Mouse (Mus musculus) frontal cortex, postnatal 25 days (tissue): Measurements from ENCODE around the gene Bmpr1a.

Source experiments
- DNase-seq, 2 experiments: peaks; one replicate each; pipeline ENCODE4 v3.0.0; 2022; ENCODE audit warnings: low spot score in 2 of 2

Bmpr1a gene

DNA sequence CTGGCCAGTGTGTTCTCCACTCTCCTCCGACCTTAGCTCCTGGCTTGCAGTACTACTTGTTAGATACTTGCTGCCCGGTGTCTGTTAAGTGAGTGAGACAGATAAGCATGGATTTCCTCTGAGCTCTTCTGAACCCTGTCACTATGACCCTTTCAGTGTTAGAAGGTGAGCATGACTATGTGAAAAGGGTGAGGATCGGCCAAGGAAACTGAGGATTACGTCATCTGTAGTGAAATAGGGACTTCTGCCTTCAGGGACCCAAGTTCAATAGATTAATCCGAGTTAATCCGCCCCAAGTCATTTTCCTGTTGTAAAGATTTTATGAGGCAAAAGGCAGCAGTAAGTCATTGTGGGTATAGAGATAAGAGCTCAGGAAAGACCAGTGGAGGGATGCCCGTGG is 2.2 kb upstream of the Bmpr1a start:
- no peak for DNase-seq

DNA sequence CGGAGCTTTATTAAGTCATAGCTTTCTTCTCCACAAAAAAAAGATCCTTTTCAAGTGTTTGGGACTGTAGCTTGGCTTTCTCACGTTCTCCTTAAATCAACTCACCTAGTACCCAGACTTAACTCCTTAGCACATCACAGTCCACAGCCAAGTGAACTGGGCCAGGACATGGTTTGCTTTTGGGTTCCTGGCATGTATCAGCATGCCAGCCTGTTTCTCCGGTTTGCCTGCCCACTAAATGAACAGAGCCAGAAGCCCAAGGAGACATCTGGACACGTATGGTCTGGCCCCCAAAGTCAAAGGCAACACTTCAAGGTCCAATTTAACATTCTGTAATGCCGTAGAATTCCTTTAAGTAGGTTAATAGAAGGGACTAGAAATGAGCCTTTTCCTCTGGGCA is 1.2 kb upstream of the Bmpr1a start:
- no peak for DNase-seq

DNA sequence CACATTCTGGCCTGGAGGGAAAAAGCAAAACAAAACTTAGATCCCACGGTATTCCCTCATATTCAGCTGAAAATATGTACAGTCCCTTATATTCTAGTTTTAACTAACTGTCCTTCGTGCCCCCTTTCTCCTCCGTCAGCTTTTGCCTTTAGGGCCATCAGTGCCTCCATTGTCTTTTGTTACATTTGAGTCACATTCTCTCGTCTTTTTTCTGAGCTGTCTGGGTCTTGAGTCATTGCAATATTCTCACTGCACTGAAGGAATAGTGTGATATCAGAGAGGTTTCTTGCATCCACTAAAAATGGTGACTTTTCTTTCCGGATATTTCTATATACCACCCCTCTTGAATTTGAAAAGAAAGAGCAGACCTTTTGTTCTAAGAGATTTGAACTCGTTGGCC is 618 bp upstream of the Bmpr1a start:
- DNase-seq: no peak

DNA sequence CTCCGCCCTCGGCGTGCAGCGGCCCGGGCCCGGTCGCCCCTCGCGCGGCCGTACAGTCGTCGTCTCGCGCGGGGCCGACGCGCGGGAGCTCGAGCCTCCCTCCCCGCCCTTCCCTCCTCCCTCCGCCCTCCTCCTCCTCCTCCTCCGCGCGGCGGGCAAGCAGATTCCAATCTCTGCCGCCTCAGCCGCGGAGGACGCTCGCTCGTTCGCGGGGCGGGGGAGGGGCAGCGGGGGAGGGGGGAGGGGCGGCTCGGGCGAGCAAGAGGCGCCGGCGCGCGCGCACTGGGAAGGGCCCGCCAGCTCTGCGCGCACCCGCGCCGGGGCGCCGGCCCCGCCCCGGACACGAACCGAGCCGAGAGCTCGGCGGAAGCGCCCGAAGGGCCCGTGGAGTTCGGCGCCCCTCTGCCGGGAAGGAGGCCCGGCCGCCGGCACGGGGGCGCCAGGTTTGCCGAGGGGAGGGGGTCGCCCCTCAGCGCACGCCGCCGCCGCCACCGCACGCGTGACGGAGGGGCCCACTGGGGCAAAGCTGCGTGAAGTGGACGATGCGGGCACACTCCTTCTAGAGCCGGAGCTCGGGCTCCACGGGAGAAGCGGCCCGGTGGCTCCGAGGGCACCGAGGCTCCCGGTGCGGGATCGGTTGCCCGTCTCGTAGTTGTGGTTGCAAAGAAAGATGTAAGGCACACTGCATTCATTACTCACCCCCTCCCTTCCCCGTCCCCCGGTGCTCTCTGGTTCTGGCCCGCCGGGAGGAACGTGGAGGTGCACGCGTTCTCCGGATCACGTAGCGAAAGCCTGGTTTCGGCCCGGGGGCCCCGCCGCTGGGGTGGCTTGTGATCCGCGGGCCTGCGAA is 441 bp downstream of the Bmpr1a start:
- DNase-seq: peak; percentile 71 to 76

DNA sequence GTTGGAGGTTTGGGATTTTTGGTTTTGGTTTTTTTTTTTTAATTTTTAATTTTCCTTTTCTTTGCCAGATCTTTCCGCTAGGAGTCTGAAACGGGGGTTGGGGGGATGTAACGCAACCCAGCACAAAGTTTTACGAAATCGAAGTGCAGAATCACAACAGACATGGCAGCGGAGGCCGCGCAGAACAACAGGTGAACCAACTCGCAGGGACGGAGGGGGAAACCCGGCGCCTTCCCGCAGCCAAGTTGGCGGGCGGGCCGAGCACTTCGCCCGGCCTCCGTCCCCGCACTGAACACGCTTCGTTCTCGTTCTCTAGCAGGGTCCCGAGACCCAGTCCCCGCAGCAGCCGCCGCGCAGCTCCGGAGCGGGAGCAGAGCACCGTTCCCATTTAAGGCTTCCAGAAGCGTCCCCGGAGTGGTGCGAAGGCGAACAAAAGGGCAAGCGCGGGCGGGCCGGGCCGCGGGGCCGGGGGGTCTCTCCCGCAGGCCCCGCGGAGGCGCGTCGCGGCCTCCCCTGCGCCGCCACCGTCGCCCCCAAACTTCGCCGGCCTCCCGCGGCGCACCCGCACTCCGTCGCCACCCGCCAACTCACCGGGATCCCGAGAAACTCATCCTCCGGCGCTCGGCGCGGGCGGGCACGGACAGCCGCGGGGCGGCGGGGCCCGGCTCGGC is 1.2 kb downstream of the Bmpr1a start:
- DNase-seq: peak; percentile 17 to 35

DNA sequence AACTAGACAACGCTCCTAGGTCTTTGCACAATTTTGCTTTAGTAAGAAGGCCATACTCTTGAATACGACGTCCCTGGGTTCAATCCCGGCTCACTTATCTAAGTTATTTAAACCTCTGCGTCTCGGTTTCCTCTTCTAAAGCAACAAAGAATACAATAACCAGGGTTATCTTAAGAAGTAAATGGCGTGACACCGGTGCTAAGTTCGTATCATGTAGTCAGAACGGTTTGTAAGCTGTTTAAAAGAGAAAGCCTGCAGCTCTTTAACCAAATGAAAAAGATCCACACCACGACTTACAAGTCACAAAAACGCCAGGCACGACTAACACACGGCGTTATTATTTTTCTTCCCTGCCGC is 1.7 kb downstream of the Bmpr1a start:
- no peak for DNase-seq

DNA sequence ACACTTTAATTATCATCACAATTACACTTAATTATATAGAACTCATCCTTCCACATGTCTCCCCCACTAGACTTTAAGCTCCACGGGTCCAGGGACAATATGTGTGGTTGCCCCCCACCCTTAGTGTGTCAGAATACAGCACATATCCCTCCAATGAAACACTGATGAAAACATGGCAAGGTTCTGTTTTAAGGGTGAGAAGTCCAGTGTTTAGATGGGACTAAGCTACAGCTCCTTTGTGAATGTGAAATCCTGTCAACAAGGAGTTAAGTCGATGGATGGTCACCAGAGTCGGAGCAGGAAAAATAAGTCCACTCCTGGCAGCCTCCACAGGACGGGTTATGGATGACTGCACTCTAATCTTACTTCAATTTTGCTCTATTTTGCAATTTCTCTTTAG is 2.8 kb downstream of the Bmpr1a start:
- no peak for DNase-seq

DNA sequence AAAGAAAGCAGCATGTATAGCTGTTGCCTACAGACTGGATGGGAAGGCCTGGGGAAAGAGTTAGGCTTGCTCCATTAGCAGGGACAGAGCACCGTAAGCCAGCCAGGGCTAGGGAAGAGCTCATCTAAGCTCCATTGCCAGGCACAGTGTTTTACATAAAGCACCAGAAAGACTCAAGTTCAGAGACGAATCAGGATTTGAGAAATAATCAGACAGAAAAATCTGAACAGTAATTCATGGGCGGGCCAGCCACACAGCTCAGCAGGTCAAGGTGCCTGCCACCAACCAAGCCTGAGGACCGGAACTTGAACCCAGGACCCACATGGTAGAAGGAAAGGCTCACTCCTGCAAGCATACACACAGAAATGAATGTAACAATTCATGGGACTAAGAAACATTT is 3.5 kb downstream of the Bmpr1a start:
- no peak for DNase-seq

DNA sequence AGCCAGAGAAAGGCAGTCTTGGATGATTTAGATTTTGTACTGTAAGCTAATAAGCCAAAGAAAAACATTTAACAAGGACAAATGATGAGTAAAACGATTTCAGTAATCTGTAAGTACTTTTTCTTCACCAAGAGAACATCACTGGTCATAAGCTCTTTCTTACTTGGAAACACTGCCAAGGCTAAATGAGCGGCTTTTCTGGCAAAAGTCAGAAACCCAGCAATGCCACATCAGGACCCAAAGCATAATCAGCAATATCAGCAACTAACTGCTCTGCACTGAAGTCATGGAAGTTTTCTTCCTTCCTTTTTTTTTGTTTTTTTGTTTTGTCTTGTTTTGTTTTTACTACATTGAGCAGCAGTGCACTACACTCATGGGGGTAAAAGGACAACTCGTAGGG is 5.8 kb downstream of the Bmpr1a start:
- DNase-seq: no peak

DNA sequence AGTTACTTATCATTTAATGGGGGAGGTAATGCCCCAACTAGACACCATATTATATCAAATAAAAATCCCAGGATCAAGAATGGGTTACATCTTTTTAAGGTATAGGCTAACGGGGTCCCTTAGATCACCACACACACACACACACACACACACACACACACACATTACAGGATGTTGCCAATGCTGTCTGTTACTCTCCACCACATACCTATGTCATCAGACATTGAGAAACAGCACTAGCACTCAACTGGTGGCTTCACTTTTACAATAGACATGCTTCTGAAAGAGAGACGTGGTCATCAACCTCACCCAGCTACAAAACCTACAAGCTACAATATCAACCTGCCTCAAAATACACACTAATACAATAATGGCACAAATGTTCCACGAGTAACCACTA is 9.5 kb downstream of the Bmpr1a start:
- DNase-seq: no peak

DNA sequence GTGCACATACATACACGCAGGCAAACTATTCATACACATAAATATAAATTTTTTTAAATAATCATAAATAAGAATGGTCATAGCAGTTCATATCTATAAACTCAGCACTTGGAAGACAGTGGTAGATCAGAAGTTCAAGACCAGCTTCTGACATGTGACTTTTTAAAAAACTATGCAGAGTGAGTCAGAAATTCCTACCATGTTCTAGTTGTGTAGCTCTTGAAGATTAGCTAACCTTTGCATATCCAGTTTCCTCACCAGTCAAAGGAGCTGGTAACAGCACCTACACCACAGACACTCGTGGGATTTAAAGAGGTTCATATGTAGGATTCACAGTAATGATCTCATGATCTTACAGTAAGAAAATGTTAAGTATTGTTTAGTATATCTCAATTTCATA is 10.5 kb downstream of the Bmpr1a start:
- DNase-seq: no peak

DNA sequence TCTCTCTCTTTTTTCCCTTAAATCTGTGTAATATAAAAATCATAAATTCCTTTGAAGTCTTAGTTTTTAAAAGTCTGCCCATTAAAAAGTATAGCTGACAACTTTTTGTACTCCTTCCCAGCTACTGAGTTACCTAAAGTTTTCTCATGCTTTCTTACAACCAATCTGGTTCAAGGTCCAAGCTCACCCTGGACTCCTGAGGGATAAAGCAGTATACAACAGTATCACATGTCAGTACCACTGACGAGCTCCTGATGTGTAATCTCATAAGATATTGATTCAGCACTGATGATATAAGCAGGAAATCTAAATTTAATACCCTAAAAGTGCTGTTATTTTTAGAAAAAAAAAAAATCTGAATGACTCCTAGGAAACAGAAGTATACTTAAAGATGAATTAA is 12.2 kb downstream of the Bmpr1a start:
- DNase-seq: no peak

DNA sequence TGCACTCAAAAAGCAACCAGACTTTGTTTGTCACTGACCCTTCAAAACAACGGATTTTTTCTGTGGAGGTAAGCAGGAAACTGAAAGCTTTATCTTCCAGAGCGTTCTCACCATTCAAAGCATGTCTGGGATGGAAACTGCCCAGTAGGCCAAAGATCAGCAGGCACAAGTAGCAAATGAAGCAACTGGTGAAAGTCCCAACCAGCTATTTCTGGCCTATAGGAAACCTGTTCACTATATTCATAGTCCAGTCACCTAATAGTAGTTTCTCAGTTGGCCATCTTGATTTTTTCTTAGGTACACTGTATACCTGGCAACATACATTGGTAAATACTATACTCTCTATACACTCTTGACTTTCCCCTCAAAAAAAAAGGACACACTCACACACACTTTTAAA is 13.2 kb downstream of the Bmpr1a start:
- no peak for DNase-seq

DNA sequence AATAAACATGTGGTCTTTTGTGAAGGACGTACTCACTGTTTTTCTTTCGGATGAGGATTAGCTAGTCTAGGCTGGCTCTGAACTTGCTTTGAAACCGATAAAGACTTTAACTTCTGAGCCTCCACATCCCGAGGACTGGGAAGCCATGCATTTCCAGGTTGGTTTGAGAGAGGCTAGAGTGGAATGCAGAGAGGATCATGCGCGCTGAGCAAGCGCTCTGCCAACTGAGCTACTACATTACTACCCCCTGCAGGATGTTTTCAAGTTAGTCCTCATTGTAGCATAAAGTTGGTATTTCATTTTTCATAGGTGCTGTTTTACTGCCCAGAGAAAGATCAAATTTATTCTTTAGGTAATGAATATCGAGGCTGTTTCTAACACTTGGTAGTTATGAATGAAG is 17.0 kb downstream of the Bmpr1a start:
- no peak for DNase-seq

DNA sequence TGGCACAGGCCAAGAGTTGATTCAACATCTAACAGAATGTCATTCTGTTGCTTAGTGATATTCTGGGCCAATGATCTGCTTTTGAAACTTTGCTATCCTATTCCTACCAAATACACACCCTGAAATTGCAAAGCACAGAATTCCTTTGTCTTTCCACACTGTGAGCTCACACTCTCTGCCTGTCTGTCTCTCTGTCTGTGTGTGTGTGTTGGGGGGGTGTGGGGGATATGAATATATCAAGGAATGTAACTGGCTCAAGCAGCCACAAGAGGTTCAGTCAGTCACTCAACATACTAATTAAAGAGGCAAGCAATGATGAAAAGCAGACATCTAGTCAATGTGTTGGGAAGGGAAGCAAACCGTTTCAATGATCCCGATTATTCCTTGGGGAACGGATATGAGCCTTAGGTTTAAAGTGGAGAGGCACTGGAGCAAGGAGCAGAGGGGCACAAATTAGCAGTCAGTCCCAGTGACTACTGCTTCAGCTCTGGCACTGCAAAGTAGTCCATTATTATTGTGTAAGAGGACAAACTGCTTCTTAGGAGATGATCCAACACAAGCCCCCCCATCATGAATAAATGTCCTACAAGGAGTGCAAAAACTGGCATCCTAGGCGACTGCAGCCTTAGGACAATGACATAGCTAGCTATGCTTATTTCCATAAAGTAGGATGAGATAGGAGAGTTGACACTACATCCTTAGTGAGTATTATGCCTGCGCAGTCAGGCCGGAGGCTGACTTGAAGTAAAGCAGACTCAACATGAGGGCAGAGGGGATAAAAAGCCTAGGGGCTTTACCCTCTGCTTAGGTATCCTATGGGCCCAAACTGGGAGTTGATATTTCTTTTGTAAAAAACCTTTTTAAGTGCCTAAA is 19.4 kb downstream of the Bmpr1a start:
- no peak for DNase-seq

DNA sequence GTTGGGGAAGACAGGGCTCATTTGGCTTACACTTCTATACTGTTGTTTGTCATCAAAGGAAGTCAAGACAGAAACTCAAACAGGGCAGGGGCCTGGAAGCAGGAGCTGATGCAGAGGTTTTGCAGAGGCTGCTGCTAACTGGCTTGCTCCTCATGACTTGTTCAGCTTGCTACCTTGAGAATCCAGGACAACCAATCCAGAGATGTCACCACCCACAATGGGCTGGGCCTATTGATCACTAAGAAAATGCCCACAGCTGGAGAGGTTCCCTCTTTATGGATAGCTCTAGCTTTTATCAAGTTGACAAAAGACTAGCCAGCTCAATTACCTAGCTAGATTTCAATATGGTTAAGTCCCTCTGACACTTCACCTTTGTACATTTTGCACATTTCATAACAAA is 31.6 kb downstream of the Bmpr1a start:
- DNase-seq: no peak

DNA sequence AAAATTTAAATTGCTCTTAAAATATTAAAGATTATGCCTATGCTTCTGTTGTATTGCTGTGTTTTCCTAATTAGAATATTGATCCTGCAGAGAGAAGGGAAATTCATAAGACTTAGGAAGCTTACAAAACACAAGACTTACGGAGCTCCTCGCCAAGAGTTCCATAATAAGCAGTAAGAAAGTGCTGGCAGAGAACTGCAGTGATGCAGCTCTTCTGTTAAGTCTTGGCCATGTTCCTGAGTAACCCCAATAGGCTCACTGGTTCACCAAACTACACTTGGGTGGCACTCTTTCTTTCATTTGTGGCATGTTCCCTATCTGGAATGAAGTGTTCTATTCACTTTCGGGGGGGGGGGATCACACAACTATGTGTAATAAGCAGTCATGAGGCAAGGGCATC is 36.9 kb downstream of the Bmpr1a start:
- DNase-seq: no peak

DNA sequence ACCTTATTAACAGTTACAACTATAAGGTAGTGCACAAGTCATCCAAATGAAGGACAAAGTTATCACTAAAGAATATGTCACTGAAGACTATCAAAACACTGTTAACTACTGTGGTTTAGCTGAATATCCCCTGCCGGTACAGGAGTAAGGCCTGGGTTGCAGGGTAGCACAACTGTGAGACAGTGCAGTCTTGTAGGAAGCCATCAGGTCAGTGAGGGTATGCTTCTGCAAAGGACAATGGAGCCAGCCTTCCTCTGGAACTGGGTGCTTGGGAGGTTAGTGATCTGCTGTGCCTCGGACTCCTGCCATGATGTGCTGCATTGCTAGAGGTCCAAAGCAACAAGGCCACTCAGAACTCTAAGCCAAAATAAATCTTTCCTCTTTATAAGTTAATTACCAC is 43.8 kb downstream of the Bmpr1a start:
- DNase-seq: no peak

DNA sequence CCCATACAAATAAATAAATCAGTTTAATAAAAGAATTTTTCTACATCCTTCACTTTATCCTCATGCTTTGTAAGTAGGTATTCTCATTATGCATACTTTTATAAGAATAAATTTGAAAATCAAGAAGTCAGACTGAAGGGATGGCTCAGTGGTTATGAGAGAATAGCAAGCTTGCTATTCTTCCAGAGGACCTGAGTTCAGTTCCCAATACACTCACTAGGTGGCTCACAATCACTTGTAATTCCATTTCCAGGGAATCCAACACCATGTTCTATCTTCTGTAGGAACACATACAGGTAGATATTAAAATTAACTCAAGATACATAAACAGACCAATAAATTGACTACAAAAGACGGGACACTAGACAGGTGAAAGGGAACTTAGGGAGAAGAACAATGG is 44.3 kb downstream of the Bmpr1a start:
- no peak for DNase-seq

DNA sequence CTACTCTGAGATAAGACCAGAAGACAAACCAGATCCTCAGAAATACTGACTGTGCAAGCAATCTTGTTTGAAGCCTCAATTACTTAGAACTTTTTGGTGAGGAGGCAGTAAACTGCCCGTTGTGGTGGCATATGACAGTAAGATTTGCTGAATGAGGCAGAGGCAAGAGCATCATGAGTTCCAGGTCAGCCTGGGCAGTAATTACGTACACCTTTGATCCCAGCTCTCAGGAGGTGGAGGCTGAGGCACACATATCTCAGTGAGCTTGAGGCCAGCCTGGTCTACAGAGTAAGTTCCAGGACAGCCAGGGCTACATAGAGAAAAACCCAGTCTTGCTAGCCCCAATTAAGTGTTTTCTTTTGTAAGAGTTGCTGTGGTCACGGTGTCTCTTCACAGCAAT is 48.9 kb downstream of the Bmpr1a start:
- DNase-seq: no peak

DNA sequence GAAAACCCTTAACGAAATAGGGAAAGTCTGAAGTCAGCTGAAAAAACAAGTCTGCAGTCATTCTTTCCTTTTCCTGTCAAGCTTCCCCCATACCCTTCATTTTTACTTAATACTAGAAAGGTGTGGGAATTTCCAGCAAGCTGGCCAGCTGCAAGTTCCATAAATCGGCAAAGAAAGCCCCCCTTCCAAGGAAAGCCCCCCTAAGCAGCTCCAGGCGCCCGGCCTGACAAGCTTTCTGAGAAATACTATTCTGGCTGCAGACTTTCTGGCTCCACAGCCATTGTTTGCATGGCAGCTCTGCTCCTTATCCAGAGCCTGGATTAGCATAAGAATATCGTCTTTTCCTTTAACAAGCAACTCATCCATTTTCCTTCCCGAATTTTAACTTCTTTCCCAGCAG is 49.5 kb downstream of the Bmpr1a start:
- DNase-seq: no peak

DNA sequence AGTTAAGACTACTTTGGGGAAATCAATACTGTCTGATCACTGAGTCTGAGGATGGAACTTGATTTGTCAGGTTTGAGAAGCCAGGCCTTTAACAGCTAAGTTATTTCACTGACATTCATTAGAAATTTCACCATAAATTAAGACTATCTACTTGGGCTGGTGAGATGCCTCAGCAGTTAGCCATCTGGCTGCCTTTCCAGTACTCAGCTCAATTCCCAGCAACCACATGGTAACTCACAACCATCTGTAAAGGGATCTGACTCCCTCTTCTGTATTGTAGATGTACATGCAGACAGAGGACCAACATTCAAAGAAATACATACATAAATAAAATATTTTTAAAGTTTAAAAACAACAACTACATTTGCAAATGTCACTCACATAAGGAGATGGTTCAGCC is 51.3 kb downstream of the Bmpr1a start:
- DNase-seq: no peak

DNA sequence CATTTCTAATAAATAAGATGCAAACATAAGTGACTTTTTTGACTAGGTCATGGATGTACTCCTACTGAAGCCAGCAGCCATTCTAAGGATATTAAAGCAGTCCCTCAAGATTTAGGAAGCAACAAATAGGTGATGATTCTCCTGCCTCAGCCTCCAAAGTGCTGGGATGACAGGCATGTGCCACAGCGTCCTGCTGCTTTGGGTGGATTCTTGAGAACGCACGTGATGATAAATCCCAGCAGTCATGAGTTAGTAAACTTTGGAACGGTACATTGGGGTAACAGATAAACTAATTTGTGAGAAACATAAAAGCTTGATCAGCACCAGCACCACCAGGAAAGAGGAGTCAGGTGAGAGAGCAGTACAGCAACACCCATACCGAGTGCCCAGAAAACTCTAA is 52.7 kb downstream of the Bmpr1a start:
- DNase-seq: no peak
